Mouse (Mus musculus) testis, adult 2 months (tissue): Measurements from ENCODE around the gene Neurl1b.

Experiments used
- CTCF ChIP-seq: fragments of 200-500 bp; IDR thresholded peaks from 2 replicates; pipeline ENCODE4 v1.5.1; 2012; ENCODE audit warnings: low read depth, mild to moderate bottlenecking, inconsistent platforms, low read length, moderate library complexity; ENCODE audit not compliant: control insufficient read depth, insufficient read depth, insufficient replicate concordance
- POLR2A ChIP-seq: fragments of 200-500 bp; IDR thresholded peaks from 2 replicates; pipeline ENCODE4 v1.6.1; 2012; ENCODE audit warnings: low read depth, mild to moderate bottlenecking, inconsistent platforms, low read length, moderate library complexity; ENCODE audit not compliant: control insufficient read depth

GRCm38 (mm10) chr17:26389241-26389640 is 25.4 kb upstream of the Neurl1b start:
- TF ChIP-seq CTCF, result no peak
- TF ChIP-seq POLR2A, result no peak
